Mouse (Mus musculus) limb, embryonic 10.5 days (tissue): ENCODE data around the gene Phf21a. TPM values are rescaled to one million over a fixed set of nuclear protein-coding genes. Genes with fewer than 3 reads are reported as not detected.

Source experiments
- DNase-seq: peaks from one replicate; pipeline ENCODE4 v3.0.0-alpha.2; 2017; ENCODE audit warnings: low spot score
- H3K27ac ChIP-seq: fragments of 300-500 bp; sonication (generic); 2 replicates; pipeline ENCODE4 v1.5.1; 2016; ENCODE audit warnings: mild to moderate bottlenecking
- H3K27me3 ChIP-seq: fragments of 300-500 bp; sonication (generic); 2 replicates; pipeline ENCODE4 v1.6.1; 2016; ENCODE audit warnings: low read depth, mild to moderate bottlenecking; ENCODE audit not compliant: poor library complexity, severe bottlenecking
- H3K36me3 ChIP-seq: fragments of 300-500 bp; sonication (generic); 2 replicates; pipeline ENCODE4 v1.6.1; 2016; ENCODE audit warnings: mild to moderate bottlenecking, moderate library complexity
- H3K4me1 ChIP-seq: fragments of 300-500 bp; sonication (generic); 2 replicates; pipeline ENCODE4 v1.6.1; 2016
- H3K4me3 ChIP-seq: fragments of 300-500 bp; sonication (generic); 2 replicates; pipeline ENCODE4 v1.5.1; 2016; ENCODE audit warnings: mild to moderate bottlenecking, moderate library complexity
- H3K9me3 ChIP-seq: fragments of 300-500 bp; sonication (generic); replicated peaks from 2 replicates; pipeline ENCODE4 v1.6.1; 2016; ENCODE audit warnings: mild to moderate bottlenecking
- WGBS: fragments of 180-500 bp; shearing (Covaris S2); methylation state at CpG from one replicate; pipeline ENCODE4 v1.1.7; 2016; 5-methylcytosine and 5-hydroxymethylcytosine counted together
- polyA plus RNA-seq: library from polyadenylated mRNA; unstranded; fragments of >200 nt; fragmentation: Nextera tagmentation; extraction: Ambion mirVana; gene quantifications from 2 replicates; pipeline ENCODE4 v1.2.1, GENCODE M21; 2016

The Phf21a gene
- polyA plus RNA-seq, 1 experiment from 2014 or later: 40.2 TPM

- Histone ChIP-seq H3K9me3 (no peaks in the 10 kb centered on the region), H3K4me1 (no peaks in the 10 kb centered on the region), H3K36me3 (peaks cover 67% of the 10 kb centered on the region), H3K27me3 (no peaks in the 10 kb centered on the region), H3K27ac (no peak overlapping the region), H3K4me3 (no peak overlapping the region)
- WGBS: 86% methylated on average over 1 of the region's 1 CpGs
- no peak for DNase-seq
Observed at GRCm38 (mm10) chr2:92225592-92225991, 132.7 kb downstream of the Phf21a start.

GRCm38 (mm10) chr2:92229973-92230372 is 137.1 kb downstream of the Phf21a start:
- 95% methylated on average over 9 of the region's 9 CpGs for WGBS
- Histone ChIP-seq H3K27ac (no peak overlapping the region), H3K27me3 (no peaks in the 10 kb centered on the region), H3K4me3 (no peak overlapping the region), H3K36me3 (peaks cover 74% of the 10 kb centered on the region), H3K4me1 (no peaks in the 10 kb centered on the region), H3K9me3 (no peaks in the 10 kb centered on the region)
- no peak for DNase-seq

GRCm38 (mm10) chr2:92231706-92232105 is 138.8 kb downstream of the Phf21a start:
- no peaks in the 10 kb centered on the region for H3K4me1 ChIP-seq

GRCm38 (mm10) chr2:92234768-92235332 is 141.9 kb downstream of the Phf21a start:
- no peaks in the 10 kb centered on the region for H3K9me3 ChIP-seq
- DNase-seq: no peak
- H3K4me3 ChIP-seq: no peak overlapping the region
- peaks cover 85% of the 10 kb centered on the region for H3K36me3 ChIP-seq
- no peaks in the 10 kb centered on the region for H3K27me3 ChIP-seq
- H3K4me1 ChIP-seq: no peaks in the 10 kb centered on the region
- no peak overlapping the region for H3K27ac ChIP-seq
- 89% methylated on average over 5 of the region's 5 CpGs for WGBS

More at GRCm38 (mm10) chr2:92231706-92232105, 138.8 kb downstream of the Phf21a start:
- no peak for DNase-seq
- Histone ChIP-seq H3K27me3 (no peaks in the 10 kb centered on the region), H3K9me3 (no peaks in the 10 kb centered on the region), H3K36me3 (peaks cover 76% of the 10 kb centered on the region), H3K27ac (no peak overlapping the region), H3K4me3 (no peak overlapping the region)

GRCm38 (mm10) chr2:92240299-92240698 is 147.4 kb downstream of the Phf21a start:
- no peaks in the 10 kb centered on the region for H3K4me1 ChIP-seq
- no peak for DNase-seq
- H3K9me3 ChIP-seq: no peaks in the 10 kb centered on the region
- H3K36me3 ChIP-seq: peaks cover 61% of the 10 kb centered on the region
- 90% methylated on average over 2 of the region's 2 CpGs for WGBS
- H3K27ac ChIP-seq: no peak overlapping the region
- no peaks in the 10 kb centered on the region for H3K27me3 ChIP-seq
- H3K4me3 ChIP-seq: no peak overlapping the region

GRCm38 (mm10) chr2:92240816-92241215 is 147.9 kb downstream of the Phf21a start:
- no peaks in the 10 kb centered on the region for H3K4me1 ChIP-seq
- H3K27ac ChIP-seq: no peak overlapping the region
- H3K27me3 ChIP-seq: no peaks in the 10 kb centered on the region
- 90% methylated on average over 2 of the region's 2 CpGs for WGBS
- H3K9me3 ChIP-seq: no peaks in the 10 kb centered on the region
- peaks cover 57% of the 10 kb centered on the region for H3K36me3 ChIP-seq
- H3K4me3 ChIP-seq: no peak overlapping the region
- DNase-seq: no peak

- DNase-seq: no peak
- H3K4me3 ChIP-seq: no peak overlapping the region
- no peaks in the 10 kb centered on the region for H3K27me3 ChIP-seq
- WGBS: 90% methylated on average over 3 of the region's 3 CpGs
- no peaks in the 10 kb centered on the region for H3K9me3 ChIP-seq
- peaks cover 52% of the 10 kb centered on the region for H3K36me3 ChIP-seq
- H3K4me1 ChIP-seq: no peaks in the 10 kb centered on the region
- H3K27ac ChIP-seq: no peak overlapping the region
Observed at GRCm38 (mm10) chr2:92241317-92241716, 148.4 kb downstream of the Phf21a start.

- H3K27ac ChIP-seq: no peak overlapping the region
- peaks cover 50% of the 10 kb centered on the region for H3K36me3 ChIP-seq
- no peaks in the 10 kb centered on the region for H3K9me3 ChIP-seq
- 94% methylated on average over 1 of the region's 1 CpGs for WGBS
- H3K4me1 ChIP-seq: no peaks in the 10 kb centered on the region
- no peak overlapping the region for H3K4me3 ChIP-seq
- no peak for DNase-seq
- no peaks in the 10 kb centered on the region for H3K27me3 ChIP-seq
Observed at GRCm38 (mm10) chr2:92246112-92246511, 153.2 kb downstream of the Phf21a start.

GRCm38 (mm10) chr2:92247711-92248110 is 154.8 kb downstream of the Phf21a start:
- Histone ChIP-seq H3K4me1 (no peaks in the 10 kb centered on the region), H3K36me3 (peaks cover 47% of the 10 kb centered on the region)
- WGBS: 89% methylated on average over 2 of the region's 2 CpGs

GRCm38 (mm10) chr2:92250472-92250871 is 157.6 kb downstream of the Phf21a start:
- no peaks in the 10 kb centered on the region for H3K27me3 ChIP-seq
- H3K4me1 ChIP-seq: no peaks in the 10 kb centered on the region
- no peak for DNase-seq
- H3K9me3 ChIP-seq: no peaks in the 10 kb centered on the region
- no peak overlapping the region for H3K4me3 ChIP-seq
- peaks cover 35% of the 10 kb centered on the region for H3K36me3 ChIP-seq
- WGBS: 84% methylated on average over 2 of the region's 2 CpGs
- H3K27ac ChIP-seq: no peak overlapping the region

More at GRCm38 (mm10) chr2:92247711-92248110, 154.8 kb downstream of the Phf21a start:
- Histone ChIP-seq H3K27me3 (no peaks in the 10 kb centered on the region), H3K4me3 (no peak overlapping the region), H3K27ac (no peak overlapping the region), H3K9me3 (no peaks in the 10 kb centered on the region)
- DNase-seq: no peak

- DNase-seq: no peak
- Histone ChIP-seq H3K4me1 (no peaks in the 10 kb centered on the region), H3K9me3 (no peaks in the 10 kb centered on the region), H3K27me3 (no peaks in the 10 kb centered on the region), H3K36me3 (peaks cover 32% of the 10 kb centered on the region), H3K27ac (no peak overlapping the region), H3K4me3 (no peak overlapping the region)
- 93% methylated on average over 5 of the region's 5 CpGs for WGBS
Observed at GRCm38 (mm10) chr2:92253777-92254176, 160.9 kb downstream of the Phf21a start.

GRCm38 (mm10) chr2:92256141-92256540 is 163.2 kb downstream of the Phf21a start:
- no peak overlapping the region for H3K4me3 ChIP-seq
- peaks cover 27% of the 10 kb centered on the region for H3K36me3 ChIP-seq
- 73% methylated on average over 7 of the region's 7 CpGs for WGBS
- H3K27me3 ChIP-seq: no peaks in the 10 kb centered on the region
- H3K9me3 ChIP-seq: no peaks in the 10 kb centered on the region
- H3K4me1 ChIP-seq: no peaks in the 10 kb centered on the region
- H3K27ac ChIP-seq: no peak overlapping the region
- DNase-seq: no peak

GRCm38 (mm10) chr2:92257372-92257956 is 164.5 kb downstream of the Phf21a start:
- no peak for DNase-seq
- Histone ChIP-seq H3K4me1 (no peaks in the 10 kb centered on the region), H3K27ac (no peak overlapping the region), H3K27me3 (no peaks in the 10 kb centered on the region), H3K4me3 (no peak overlapping the region), H3K36me3 (peaks cover 24% of the 10 kb centered on the region), H3K9me3 (no peaks in the 10 kb centered on the region)
- 80% methylated on average over 4 of the region's 4 CpGs for WGBS

GRCm38 (mm10) chr2:92259924-92260323 is 167.0 kb downstream of the Phf21a start:
- WGBS: 88% methylated on average over 2 of the region's 2 CpGs
- H3K27ac ChIP-seq: no peak overlapping the region
- no peaks in the 10 kb centered on the region for H3K9me3 ChIP-seq
- DNase-seq: no peak
- no peaks in the 10 kb centered on the region for H3K27me3 ChIP-seq
- H3K4me3 ChIP-seq: no peak overlapping the region
- H3K36me3 ChIP-seq: peaks cover 26% of the 10 kb centered on the region
- no peaks in the 10 kb centered on the region for H3K4me1 ChIP-seq
